Mouse (Mus musculus) forebrain, postnatal 0 days (tissue): ENCODE measurements around the gene Crocc2. TPM values are rescaled to one million over a fixed set of nuclear protein-coding genes. Genes with fewer than 3 reads are reported as not detected.
A peak's percentile ranks its signal among the peaks of the same experiment; 100 is the strongest.

Source experiments
- ATAC-seq: fragments of 200-750 bp; cut with Nextera tagmentation; 2 replicates; pipeline ENCODE4 v1.8.0; 2017; ENCODE audit warnings: mild to moderate bottlenecking, moderate library complexity
- DNase-seq: peaks from one replicate; pipeline ENCODE4 v3.0.0-alpha.2; 2015
- H3K27ac ChIP-seq: fragments of 300-500 bp; sonication (generic); 2 replicates; pipeline ENCODE4 v1.5.1; 2014; ENCODE audit warnings: low read depth, mild to moderate bottlenecking, antibody characterized with exemption, low read length, moderate library complexity, mixed read lengths
- H3K27me3 ChIP-seq: fragments of 300-500 bp; sonication (generic); 2 replicates; pipeline ENCODE4 v1.6.1; 2014; ENCODE audit warnings: mild to moderate bottlenecking, low read length, mixed read lengths; ENCODE audit not compliant: insufficient read depth
- H3K36me3 ChIP-seq: fragments of 300-500 bp; sonication (generic); 2 replicates; pipeline ENCODE4 v1.6.1; 2014; ENCODE audit warnings: mild to moderate bottlenecking, moderate library complexity; ENCODE audit not compliant: insufficient read depth
- H3K4me1 ChIP-seq: fragments of 300-500 bp; sonication (generic); 2 replicates; pipeline ENCODE4 v1.6.1; 2014; ENCODE audit warnings: antibody characterized with exemption; ENCODE audit not compliant: insufficient read depth
- H3K4me2 ChIP-seq: fragments of 300-500 bp; sonication (generic); 2 replicates; pipeline ENCODE4 v1.6.1; 2014; ENCODE audit warnings: low read depth, mild to moderate bottlenecking, moderate library complexity
- H3K4me3 ChIP-seq: fragments of 300-500 bp; sonication (generic); 2 replicates; pipeline ENCODE4 v1.5.1; 2014; ENCODE audit warnings: low read depth, low read length, mixed read lengths
- H3K9ac ChIP-seq: fragments of 300-500 bp; sonication (generic); 2 replicates; pipeline ENCODE4 v1.6.1; 2014; ENCODE audit warnings: mild to moderate bottlenecking
- H3K9me3 ChIP-seq: fragments of 300-500 bp; sonication (generic); 2 replicates; pipeline ENCODE4 v1.6.1; 2016; ENCODE audit warnings: low read length
- CTCF ChIP-seq: sonication (generic); IDR thresholded peaks from 2 replicates; pipeline ENCODE4 v1.5.1; 2016; ENCODE audit warnings: antibody characterized with exemption, control low read depth, low read depth
- WGBS: fragments of 180-500 bp; shearing (Covaris S2); extraction: QIAGEN DNeasy Blood & Tissue Kit; methylation state at CpG from one replicate; pipeline ENCODE4 v1.1.7; 2014; 5-methylcytosine and 5-hydroxymethylcytosine counted together
- polyA plus RNA-seq: library from polyadenylated mRNA; unstranded; fragments of >200 nt; fragmentation: Nextera tagmentation; extraction: Ambion mirVana; gene quantifications from 2 replicates; pipeline ENCODE4 v1.2.1, GENCODE M21; 2015
- total RNA-seq: library from RNA; depleted of rRNA; stranded (reverse); fragments of >200 nt; gene quantifications from 2 replicates; pipeline ENCODE4 v1.2.3, GENCODE M21; 2014

Crocc2 gene
- total and polyA plus RNA-seq, 2 experiments from 2014 or later = 0.92 to 2.7 TPM

DNA sequence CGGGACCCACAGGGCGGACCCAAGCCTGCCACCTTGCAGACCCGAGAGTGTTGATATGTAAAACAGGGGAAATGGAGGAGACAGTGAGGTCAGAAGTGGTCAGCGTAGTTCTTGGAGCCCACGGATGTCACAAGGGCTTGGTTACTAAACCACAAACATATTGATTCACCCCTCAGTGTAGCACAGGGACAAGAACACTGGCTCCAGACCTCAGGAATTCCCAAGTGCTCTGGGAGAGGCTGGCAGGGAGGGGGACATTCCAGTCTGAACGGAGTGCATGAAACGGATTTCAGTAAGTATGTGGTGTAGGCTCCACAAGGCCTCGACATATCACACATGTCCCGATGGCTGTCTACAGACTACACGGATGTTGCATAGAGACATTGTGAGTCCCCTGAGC is 6.6 kb upstream of the Crocc2 start:
- no peak overlapping the region for H3K27ac ChIP-seq
- no peaks in the 10 kb centered on the region for H3K9me3 ChIP-seq
- no peaks in the 10 kb centered on the region for H3K36me3 ChIP-seq
- no peak overlapping the region for H3K4me3 ChIP-seq
- no peak overlapping the region for H3K4me2 ChIP-seq
- no peak overlapping the region for H3K9ac ChIP-seq
- no peaks in the 10 kb centered on the region for H3K4me1 ChIP-seq
- H3K27me3 ChIP-seq = no peaks in the 10 kb centered on the region
- no peak for ATAC-seq
- 85% methylated on average over 10 of the region's 10 CpGs for WGBS
- no peak for DNase-seq
- no peak for TF ChIP-seq CTCF

GRCm38 (mm10) chr1:93162588-93162987 is 5.9 kb upstream of the Crocc2 start:
- Histone ChIP-seq H3K4me3 (no peak overlapping the region), H3K9me3 (no peaks in the 10 kb centered on the region), H3K4me2 (no peak overlapping the region), H3K9ac (no peak overlapping the region), H3K27ac (no peak overlapping the region), H3K36me3 (no peaks in the 10 kb centered on the region), H3K4me1 (no peaks in the 10 kb centered on the region), H3K27me3 (no peaks in the 10 kb centered on the region)
- ATAC-seq (no peak), DNase-seq (no peak)
- TF ChIP-seq CTCF = no peak
- WGBS = 79% methylated on average over 7 of the region's 7 CpGs

- TF ChIP-seq CTCF = no peak
- no peak for ATAC-seq
Measured at GRCm38 (mm10) chr1:93165447-93165846, 3.1 kb upstream of the Crocc2 start.

GRCm38 (mm10) chr1:93166346-93167079 is 2.0 kb upstream of the Crocc2 start:
- DNase-seq (no peak), ATAC-seq (no peak)
- Histone ChIP-seq H3K4me3 (no peak overlapping the region), H3K27me3 (no peaks in the 10 kb centered on the region), H3K4me1 (no peaks in the 10 kb centered on the region), H3K9me3 (no peaks in the 10 kb centered on the region), H3K36me3 (no peaks in the 10 kb centered on the region), H3K9ac (no peak overlapping the region), H3K4me2 (no peak overlapping the region), H3K27ac (no peak overlapping the region)
- 90% methylated on average over 11 of the region's 11 CpGs for whole genome bisulfite sequencing
- no peak for TF ChIP-seq CTCF

More at GRCm38 (mm10) chr1:93165447-93165846, 3.1 kb upstream of the Crocc2 start:
- Histone ChIP-seq H3K27me3 (no peaks in the 10 kb centered on the region), H3K36me3 (no peaks in the 10 kb centered on the region), H3K27ac (no peak overlapping the region), H3K4me3 (no peak overlapping the region), H3K9me3 (no peaks in the 10 kb centered on the region), H3K9ac (no peak overlapping the region), H3K4me1 (no peaks in the 10 kb centered on the region), H3K4me2 (no peak overlapping the region)
- no peak for DNase-seq
- 85% methylated on average over 9 of the region's 9 CpGs for WGBS

- Histone ChIP-seq H3K9ac (no peak overlapping the region), H3K27ac (no peak overlapping the region), H3K4me3 (no peak overlapping the region), H3K4me2 (no peak overlapping the region), H3K9me3 (no peaks in the 10 kb centered on the region), H3K36me3 (no peaks in the 10 kb centered on the region), H3K27me3 (no peaks in the 10 kb centered on the region), H3K4me1 (peaks cover 2% of the 10 kb centered on the region; the same call in 1 of the 2 replicates)
- TF ChIP-seq CTCF = no peak
- no peak for DNase-seq
- no peak for ATAC-seq
- 63% methylated on average over 4 of the region's 4 CpGs for WGBS
Measured at GRCm38 (mm10) chr1:93173665-93174064, 5.1 kb downstream of the Crocc2 start.

GRCm38 (mm10) chr1:93174399-93174798 is 5.9 kb downstream of the Crocc2 start:
- Histone ChIP-seq H3K4me2 (no peak overlapping the region), H3K27ac (no peak overlapping the region), H3K9me3 (no peaks in the 10 kb centered on the region), H3K36me3 (no peaks in the 10 kb centered on the region), H3K4me3 (no peak overlapping the region), H3K9ac (no peak overlapping the region), H3K4me1 (peaks cover 2% of the 10 kb centered on the region; the same call in 1 of the 2 replicates), H3K27me3 (no peaks in the 10 kb centered on the region)
- DNase-seq (peak; percentile 91), ATAC-seq (peak; percentile 75)
- WGBS = 1% methylated on average over 4 of the region's 4 CpGs
- peak; percentile 99 for TF ChIP-seq CTCF

DNA sequence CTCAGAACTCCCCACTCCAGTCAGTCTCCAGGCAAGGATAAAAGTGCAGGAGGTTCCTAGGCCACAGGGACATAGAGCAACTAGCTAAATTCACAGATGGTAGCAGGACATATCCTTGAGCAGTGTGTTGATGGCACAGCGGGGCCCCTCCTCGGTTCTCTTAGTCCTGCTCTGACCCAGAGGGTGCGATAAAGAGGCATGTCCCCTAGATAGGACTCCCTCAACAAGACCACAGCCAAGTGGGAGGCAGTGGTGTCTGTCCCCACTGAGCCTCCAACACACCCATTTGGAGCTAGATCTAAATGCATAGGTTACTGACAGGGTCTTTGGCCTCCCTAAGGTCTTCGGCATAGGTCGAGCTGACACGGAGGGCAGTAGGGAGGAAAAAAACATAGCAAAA is 7.3 kb downstream of the Crocc2 start:
- peak overlapping the region; percentile 93 for H3K4me2 ChIP-seq
- peak overlapping the region; percentile 58; the same call in 1 of the 2 replicates for H3K9ac ChIP-seq
- H3K36me3 ChIP-seq = no peaks in the 10 kb centered on the region
- H3K27me3 ChIP-seq = no peaks in the 10 kb centered on the region
- H3K4me3 ChIP-seq = no peak overlapping the region
- ATAC-seq = no peak
- H3K9me3 ChIP-seq = no peaks in the 10 kb centered on the region
- H3K4me1 ChIP-seq = peaks cover 2% of the 10 kb centered on the region; the same call in 1 of the 2 replicates
- 20% methylated on average over 6 of the region's 6 CpGs for WGBS
- no peak overlapping the region for H3K27ac ChIP-seq
- DNase-seq = no peak
- no peak for TF ChIP-seq CTCF
